8 mouse cellular contexts compared by ENCODE assay signal in genomic region chr8:11008842-11009420, GRCm38 (mm10). TPM values are rescaled to one million over a fixed set of nuclear protein-coding genes. Genes with fewer than 3 reads are reported as not detected.
DNase-seq lines count a peak whose midpoint lies in the region; ATAC-seq lines count a peak whose summit lies in the region.

No protein-coding gene starts in this region.

- H3K4me3 ChIP-seq in embryonic facial prominence, embryonic 11.5 days (ENCODE audit: low read depth, low read length), result peak overlapping the region; percentile 84
- H3K4me3 ChIP-seq in midbrain, embryonic 12.5 days, result peak overlapping the region; percentile 84

- peak; percentile 96 for DNase-seq in 3134 (ENCODE audit: extremely low read depth, insufficient read length, low spot score)
- peak; percentile 98 for DNase-seq in adrenal gland, postnatal 25 days
- peak; percentile 96 for DNase-seq in embryonic facial prominence, embryonic 11.5 days (ENCODE audit: low spot score)
- peak; percentile 100 for DNase-seq in heart, adult 11 months
- DNase-seq in kidney, adult 11 months, result peak; percentile 96
- DNase-seq in left cerebral cortex, postnatal 4 days, result peak; percentile 98
- DNase-seq in skeletal muscle tissue, adult 2 months (ENCODE audit: low read depth, low spot score), result peak; percentile 98

- under 1% methylated on average over 42 of the region's 73 CpGs for WGBS in embryonic facial prominence, embryonic 11.5 days
- WGBS in midbrain, embryonic 12.5 days, result under 1% methylated on average over 61 of the region's 73 CpGs

- ATAC-seq in embryonic facial prominence, embryonic 11.5 days (replicated peaks; ENCODE audit: insufficient number of reproducible peaks, low FRiP score, low TSS enrichment, low read depth), result peak; percentile 89
- peak; percentile 87 for ATAC-seq in midbrain, embryonic 12.5 days (ENCODE audit: low FRiP score, low read depth)

- H3K9ac ChIP-seq in embryonic facial prominence, embryonic 11.5 days (replicated peaks; ENCODE audit: low read length), result peak overlapping the region; percentile 88
- H3K9ac ChIP-seq in midbrain, embryonic 12.5 days (replicated peaks), result peak overlapping the region; percentile 89

- H3K27me3 ChIP-seq in embryonic facial prominence, embryonic 11.5 days (ENCODE audit: control insufficient read depth, insufficient read depth, low read length), result no peaks in the 10 kb centered on the region
- H3K27me3 ChIP-seq in midbrain, embryonic 12.5 days, result 0 out of 2 replicates have a peak, but pooled peaks cover 10% of the 10 kb centered on the region

- H3K4me1 ChIP-seq in embryonic facial prominence, embryonic 11.5 days (ENCODE audit: control insufficient read depth, insufficient read depth, low read length), result peaks cover 13% of the 10 kb centered on the region
- peaks cover 43% of the 10 kb centered on the region for H3K4me1 ChIP-seq in midbrain, embryonic 12.5 days

- H3K27ac ChIP-seq in embryonic facial prominence, embryonic 11.5 days (replicated peaks; ENCODE audit: low read depth, low read length), result peak overlapping the region; percentile 94
- H3K27ac ChIP-seq in midbrain, embryonic 12.5 days (replicated peaks), result peak overlapping the region; percentile 98

- no peaks in the 10 kb centered on the region for H3K36me3 ChIP-seq in embryonic facial prominence, embryonic 11.5 days (replicated peaks; ENCODE audit: control insufficient read depth, insufficient read depth, low read depth, low read length)
- peaks cover 8% of the 10 kb centered on the region; the same call in 1 of the 2 replicates for H3K36me3 ChIP-seq in midbrain, embryonic 12.5 days

- intact Hi-C loops in left cerebral cortex, postnatal 4 days (cut with DNase I), result loop anchor here (5.0 to 10.0 kb wide), 3 partner anchors 134 to 432 kb away; no protein-coding TSS in a partner anchor

- H3K4me2 ChIP-seq in embryonic facial prominence, embryonic 11.5 days (ENCODE audit: low read depth, low read length), result peak overlapping the region; percentile 89
- peak overlapping the region; percentile 82 for H3K4me2 ChIP-seq in midbrain, embryonic 12.5 days (replicated peaks)

- H3K9me3 ChIP-seq in embryonic facial prominence, embryonic 11.5 days (replicated peaks; ENCODE audit: control insufficient read depth, low read length), result no peaks in the 10 kb centered on the region
- no peaks in the 10 kb centered on the region for H3K9me3 ChIP-seq in midbrain, embryonic 12.5 days

RNA-seq across cellular contexts. Expression of gene Irs2, which starts 0.7 kb away (rescaled TPM):
- total RNA-seq in adrenal gland, postnatal 25 days (2021), result 22.1 and 23.0 TPM in 2 replicates
- polyA plus RNA-seq in embryonic facial prominence, embryonic 11.5 days (2014; fragmentation: Nextera tagmentation; extraction: Ambion mirVana), result 6.7 and 6.8 TPM in 2 replicates
- 10 to 100 TPM; 35.8 to 37.0 TPM for total RNA-seq in left cerebral cortex, postnatal 4 days (2021)
- 7.9 and 10.0 TPM in 2 replicates for polyA plus RNA-seq in midbrain, embryonic 12.5 days (2016; fragmentation: Nextera tagmentation; extraction: Ambion mirVana)

Comparison
In these comparisons a context has a peak if more than half of its experiments do, and no peak if none do; other contexts are left out.
1. Peak in every context shown above with its lines: DNase-seq, ATAC-seq, H3K4me3 ChIP-seq and H3K27ac ChIP-seq.